Mouse (Mus musculus) neural tube, embryonic 11.5 days (tissue): ENCODE measurements around the gene Kpnb1. TPM values are rescaled to one million over a fixed set of nuclear protein-coding genes. Genes with fewer than 3 reads are reported as not detected.

Experiments
- ATAC-seq: fragments of 200-750 bp; cut with Nextera tagmentation; 2 replicates; pipeline ENCODE4 v1.8.0; 2017; ENCODE audit warnings: moderate number of reproducible peaks, mild to moderate bottlenecking, moderate TSS enrichment, moderate library complexity; ENCODE audit not compliant: insufficient read depth, low FRiP score, low TSS enrichment
- DNase-seq: peaks from one replicate; pipeline ENCODE4 v3.0.0-alpha.2; 2015; ENCODE audit warnings: low spot score
- H3K27ac ChIP-seq: fragments of 300-500 bp; sonication (generic); 2 replicates; pipeline ENCODE4 v1.5.1; 2014; ENCODE audit warnings: low read depth, mild to moderate bottlenecking, low read length
- H3K27me3 ChIP-seq: fragments of 300-500 bp; sonication (generic); 2 replicates; pipeline ENCODE4 v1.6.1; 2014; ENCODE audit warnings: mild to moderate bottlenecking, low read length, mixed read lengths; ENCODE audit not compliant: control insufficient read depth, insufficient read depth
- H3K36me3 ChIP-seq: fragments of 300-500 bp; sonication (generic); 2 replicates; pipeline ENCODE4 v1.6.1; 2014; ENCODE audit warnings: mild to moderate bottlenecking, low read length, moderate library complexity, mixed read lengths; ENCODE audit not compliant: control insufficient read depth, insufficient read depth
- H3K4me1 ChIP-seq: fragments of 300-500 bp; sonication (generic); 2 replicates; pipeline ENCODE4 v1.6.1; 2014; ENCODE audit warnings: low read length, mixed read lengths; ENCODE audit not compliant: control insufficient read depth, insufficient read depth
- H3K4me2 ChIP-seq: fragments of 300-500 bp; sonication (generic); 2 replicates; pipeline ENCODE4 v1.6.1; 2014; ENCODE audit warnings: low read depth, mild to moderate bottlenecking, moderate library complexity
- H3K4me3 ChIP-seq: fragments of 300-500 bp; sonication (generic); 2 replicates; pipeline ENCODE4 v1.5.1; 2014; ENCODE audit warnings: low read depth, low read length
- H3K9ac ChIP-seq: fragments of 300-500 bp; sonication (generic); 2 replicates; pipeline ENCODE4 v1.6.1; 2014; ENCODE audit warnings: mild to moderate bottlenecking, low read length
- H3K9me3 ChIP-seq: fragments of 300-500 bp; sonication (generic); 2 replicates; pipeline ENCODE4 v1.6.1; 2016; ENCODE audit warnings: low read length; ENCODE audit not compliant: control insufficient read depth
- WGBS: fragments of 180-500 bp; shearing (Covaris S2); extraction: QIAGEN DNeasy Blood & Tissue Kit; methylation state at CpG from one replicate; pipeline ENCODE4 v1.1.7; 2014; 5-methylcytosine and 5-hydroxymethylcytosine counted together
- polyA plus RNA-seq: library from polyadenylated mRNA; unstranded; fragments of >200 nt; fragmentation: Nextera tagmentation; extraction: Ambion mirVana; gene quantifications from 2 replicates; pipeline ENCODE4 v1.2.1, GENCODE M21; 2014

Kpnb1 gene
- polyA plus RNA-seq, 1 experiment from 2014 or later, result 85.3 TPM

GRCm38 (mm10) chr11:97210728-97211400, 23.2 kb upstream of the Kpnb1 start:
- no peak for ATAC-seq

GRCm38 (mm10) chr11:97207011-97207422, 19.3 kb upstream of the Kpnb1 start:
- no peak for DNase-seq
- Histone ChIP-seq H3K4me1 (no peaks in the 10 kb centered on the region), H3K27ac (no peak overlapping the region), H3K4me3 (no peak overlapping the region), H3K9me3 (no peaks in the 10 kb centered on the region), H3K36me3 (peaks cover 6% of the 10 kb centered on the region), H3K27me3 (no peaks in the 10 kb centered on the region), H3K9ac (no peak overlapping the region), H3K4me2 (no peak overlapping the region)
- no peak for ATAC-seq
- 86% methylated on average over 8 of the region's 8 CpGs for WGBS

More at GRCm38 (mm10) chr11:97210728-97211400, 23.2 kb upstream of the Kpnb1 start:
- no peak overlapping the region for H3K27ac ChIP-seq
- no peak overlapping the region for H3K9ac ChIP-seq
- WGBS, result 87% methylated on average over 9 of the region's 9 CpGs
- H3K4me2 ChIP-seq, result no peak overlapping the region
- H3K27me3 ChIP-seq, result no peaks in the 10 kb centered on the region
- no peak overlapping the region for H3K4me3 ChIP-seq
- H3K4me1 ChIP-seq, result no peaks in the 10 kb centered on the region
- peaks cover 19% of the 10 kb centered on the region for H3K36me3 ChIP-seq
- no peaks in the 10 kb centered on the region for H3K9me3 ChIP-seq
- no peak for DNase-seq

- no peaks in the 10 kb centered on the region for H3K27me3 ChIP-seq
- 86% methylated on average over 6 of the region's 6 CpGs for WGBS
- H3K4me2 ChIP-seq, result no peak overlapping the region
- no peak overlapping the region for H3K4me3 ChIP-seq
- no peak overlapping the region for H3K9ac ChIP-seq
- no peaks in the 10 kb centered on the region for H3K9me3 ChIP-seq
- ATAC-seq (no peak), DNase-seq (no peak)
- no peak overlapping the region for H3K27ac ChIP-seq
- H3K4me1 ChIP-seq, result no peaks in the 10 kb centered on the region
- no peaks in the 10 kb centered on the region for H3K36me3 ChIP-seq
These were observed 11.8 kb upstream of the Kpnb1 start for GRCm38 (mm10) chr11:97199519-97199918.

GRCm38 (mm10) chr11:97198601-97199000, 10.9 kb upstream of the Kpnb1 start:
- H3K9me3 ChIP-seq, result no peaks in the 10 kb centered on the region
- no peaks in the 10 kb centered on the region for H3K27me3 ChIP-seq
- WGBS, result 17% methylated on average over 5 of the region's 5 CpGs
- ATAC-seq (no peak), DNase-seq (peak; percentile 55)
- no peaks in the 10 kb centered on the region for H3K4me1 ChIP-seq
- H3K27ac ChIP-seq, result no peak overlapping the region
- no peaks in the 10 kb centered on the region for H3K36me3 ChIP-seq
- H3K9ac ChIP-seq, result no peak overlapping the region
- no peak overlapping the region for H3K4me2 ChIP-seq
- H3K4me3 ChIP-seq, result no peak overlapping the region

GRCm38 (mm10) chr11:97197021-97197420, 9.3 kb upstream of the Kpnb1 start:
- DNase-seq (no peak), ATAC-seq (no peak)
- Histone ChIP-seq H3K4me2 (no peak overlapping the region), H3K4me1 (no peaks in the 10 kb centered on the region), H3K9ac (no peak overlapping the region), H3K27ac (no peak overlapping the region), H3K4me3 (no peak overlapping the region), H3K27me3 (no peaks in the 10 kb centered on the region), H3K9me3 (no peaks in the 10 kb centered on the region), H3K36me3 (no peaks in the 10 kb centered on the region)
- WGBS, result 87% methylated on average over 8 of the region's 8 CpGs

- Histone ChIP-seq H3K27me3 (no peaks in the 10 kb centered on the region), H3K4me1 (no peaks in the 10 kb centered on the region), H3K9ac (no peak overlapping the region), H3K4me2 (no peak overlapping the region), H3K4me3 (no peak overlapping the region), H3K27ac (no peak overlapping the region), H3K36me3 (no peaks in the 10 kb centered on the region), H3K9me3 (no peaks in the 10 kb centered on the region)
- ATAC-seq, result no peak
- WGBS, result 75% methylated on average over 12 of the region's 12 CpGs
- no peak for DNase-seq
These were observed 8.9 kb upstream of the Kpnb1 start for GRCm38 (mm10) chr11:97196541-97196940.

GRCm38 (mm10) chr11:97192621-97192951, 4.9 kb upstream of the Kpnb1 start:
- no peak overlapping the region for H3K27ac ChIP-seq
- H3K9me3 ChIP-seq, result no peaks in the 10 kb centered on the region
- no peak overlapping the region for H3K4me2 ChIP-seq
- DNase-seq (no peak), ATAC-seq (no peak)
- no peak overlapping the region for H3K4me3 ChIP-seq
- H3K27me3 ChIP-seq, result no peaks in the 10 kb centered on the region
- H3K9ac ChIP-seq, result no peak overlapping the region
- H3K4me1 ChIP-seq, result no peaks in the 10 kb centered on the region
- no peaks in the 10 kb centered on the region for H3K36me3 ChIP-seq

- H3K27ac ChIP-seq, result no peak overlapping the region
- ATAC-seq (no peak), DNase-seq (no peak)
- H3K36me3 ChIP-seq, result no peaks in the 10 kb centered on the region
- no peaks in the 10 kb centered on the region for H3K27me3 ChIP-seq
- no peaks in the 10 kb centered on the region for H3K4me1 ChIP-seq
- H3K4me3 ChIP-seq, result no peak overlapping the region
- no peak overlapping the region for H3K9ac ChIP-seq
- H3K9me3 ChIP-seq, result no peaks in the 10 kb centered on the region
- 77% methylated on average over 6 of the region's 6 CpGs for WGBS
- no peak overlapping the region for H3K4me2 ChIP-seq
These were observed 4.4 kb upstream of the Kpnb1 start for GRCm38 (mm10) chr11:97191915-97192620.

- no peak overlapping the region for H3K4me3 ChIP-seq
- no peaks in the 10 kb centered on the region for H3K27me3 ChIP-seq
- no peak for DNase-seq
- no peak overlapping the region for H3K27ac ChIP-seq
- no peak for ATAC-seq
- peaks cover 6% of the 10 kb centered on the region for H3K4me1 ChIP-seq
- no peaks in the 10 kb centered on the region for H3K9me3 ChIP-seq
- H3K36me3 ChIP-seq, result no peaks in the 10 kb centered on the region
- no peak overlapping the region for H3K9ac ChIP-seq
- no peak overlapping the region for H3K4me2 ChIP-seq
- 88% methylated on average over 6 of the region's 6 CpGs for WGBS
These were observed 3.3 kb upstream of the Kpnb1 start for GRCm38 (mm10) chr11:97190992-97191391.
